Mouse (Mus musculus) MEL (cell line): ENCODE data around the gene Antxr1.

Experiments used
- CHD2 ChIP-seq: IDR thresholded peaks from 2 replicates; pipeline ENCODE4 v1.6.1; 2011; ENCODE audit warnings: low read length, improper control_type of control experiment
- CTCF ChIP-seq, 3 experiments: IDR thresholded peaks in 2 of 3; conservative IDR thresholded peaks in 1 of 3; 2 replicates each; pipeline ENCODE4 v1.5.1; 2011 to 2012; ENCODE audit warnings: low read length in 3 of 3, low read depth in 2 of 3, mild to moderate bottlenecking in 2 of 3, improper control_type of control experiment in 1 of 3, inconsistent platforms in 1 of 3, mixed read lengths in 1 of 3, moderate library complexity in 1 of 3; ENCODE audit not compliant: control insufficient read depth in 1 of 3, insufficient read depth in 1 of 3, poor library complexity in 1 of 3, severe bottlenecking in 1 of 3
- HCFC1 ChIP-seq: IDR thresholded peaks from 2 replicates; pipeline ENCODE4 v1.6.1; 2012; ENCODE audit warnings: low read depth, mild to moderate bottlenecking, inconsistent platforms, low read length, improper control_type of control experiment, moderate library complexity
- POLR2A ChIP-seq, 2 experiments: IDR thresholded peaks; 2 replicates each; pipeline ENCODE4 v1.6.1; 2011 to 2012; ENCODE audit warnings: low read length in 2 of 2, mild to moderate bottlenecking in 2 of 2, control low read depth in 1 of 2, improper control_type of control experiment in 1 of 2, low read depth in 1 of 2, moderate library complexity in 1 of 2; ENCODE audit not compliant: control insufficient read depth in 1 of 2, insufficient read depth in 1 of 2, poor library complexity in 1 of 2
- RAD21 ChIP-seq: IDR thresholded peaks from 2 replicates; pipeline ENCODE4 v1.6.1; 2011; ENCODE audit warnings: mild to moderate bottlenecking, low read depth, low read length, improper control_type of control experiment
- USF2 ChIP-seq, 2 experiments: IDR thresholded peaks; 2 replicates each; pipeline ENCODE4 v1.6.1; 2011 to 2012; ENCODE audit warnings: improper control_type of control experiment in 2 of 2, low read length in 2 of 2, borderline replicate concordance in 1 of 2, inconsistent platforms in 1 of 2, low read depth in 1 of 2, mild to moderate bottlenecking in 1 of 2; ENCODE audit not compliant: insufficient read depth in 1 of 2
- ZC3H11A ChIP-seq: IDR thresholded peaks from 2 replicates; pipeline ENCODE4 v1.6.1; 2012; ENCODE audit warnings: low read depth, mild to moderate bottlenecking, inconsistent platforms, low read length, improper control_type of control experiment
- ZMIZ1 ChIP-seq: IDR thresholded peaks from 2 replicates; pipeline ENCODE4 v1.6.1; 2012; ENCODE audit warnings: low read depth, mild to moderate bottlenecking, inconsistent platforms, low read length, improper control_type of control experiment, moderate library complexity

- TF ChIP-seq CTCF (IDR thresholded peaks at IDR 0.05 in 2 of 3, conservative IDR thresholded peaks at IDR 0.05 in 1 of 3; ENCODE audit: control insufficient read depth in 1 of 3, insufficient read depth in 1 of 3, low read depth in 2 of 3, low read length in 3 of 3, poor library complexity in 1 of 3, severe bottlenecking in 1 of 3) (no peak), ZMIZ1 (no peak), USF2 (IDR thresholded peaks at IDR 0.05; ENCODE audit: borderline replicate concordance in 1 of 2, insufficient read depth in 1 of 2, low read depth in 1 of 2, low read length in 2 of 2) (no peak), HCFC1 (no peak), POLR2A (IDR thresholded peaks at IDR 0.05; ENCODE audit: control insufficient read depth in 1 of 2, insufficient read depth in 1 of 2, low read depth in 1 of 2, low read length in 2 of 2, poor library complexity in 1 of 2) (no peak), CHD2 (no peak), RAD21 (no peak), ZC3H11A (no peak)
Observed at GRCm38 (mm10) chr6:87316966-87317365, 18.7 kb downstream of the Antxr1 start.
